Mouse (Mus musculus) kidney, postnatal 14 days (tissue): ENCODE data around the gene Tcaf2.

Experiments
- DNase-seq: peaks from one replicate; pipeline ENCODE4 v3.0.0; 2022; ENCODE audit warnings: mixed read lengths

Gene Tcaf2

GRCm38 (mm10) chr6:42644912-42645549 is at the start of gene Tcaf2:
Gene Tcaf2, minus strand, starts transcription at chr6:42645254.
- DNase-seq = peak; percentile 93

- peak; percentile 90 for DNase-seq
These were observed 47.6 kb upstream of the Tcaf2 start for GRCm38 (mm10) chr6:42692517-42693190.

GRCm38 (mm10) chr6:42692154-42692516 is 47.1 kb upstream of the Tcaf2 start:
- peak; percentile 91 for DNase-seq

- DNase-seq = no peak
These were observed 44.7 kb upstream of the Tcaf2 start for GRCm38 (mm10) chr6:42689761-42690160.

GRCm38 (mm10) chr6:42687907-42688306 is 42.9 kb upstream of the Tcaf2 start:
- no peak for DNase-seq

GRCm38 (mm10) chr6:42680077-42680476 is 35.0 kb upstream of the Tcaf2 start:
- no peak for DNase-seq

- no peak for DNase-seq
These were observed 31.0 kb upstream of the Tcaf2 start for GRCm38 (mm10) chr6:42676011-42676410.

GRCm38 (mm10) chr6:42671767-42672166 is 26.7 kb upstream of the Tcaf2 start:
- DNase-seq = no peak

GRCm38 (mm10) chr6:42667722-42668121 is 22.7 kb upstream of the Tcaf2 start:
- no peak for DNase-seq

- no peak for DNase-seq
These were observed 16.7 kb upstream of the Tcaf2 start for GRCm38 (mm10) chr6:42661739-42662138.

- DNase-seq = no peak
These were observed 10.7 kb downstream of the Tcaf2 start for GRCm38 (mm10) chr6:42634393-42634792.

GRCm38 (mm10) chr6:42631395-42631794 is 13.7 kb downstream of the Tcaf2 start:
- DNase-seq = no peak

- no peak for DNase-seq
These were observed 28.1 kb downstream of the Tcaf2 start for GRCm38 (mm10) chr6:42616904-42617303.

GRCm38 (mm10) chr6:42612218-42612617 is 32.8 kb downstream of the Tcaf2 start:
- peak; percentile 3 for DNase-seq

- DNase-seq = no peak
These were observed 34.0 kb downstream of the Tcaf2 start for GRCm38 (mm10) chr6:42610954-42611522.

- DNase-seq = no peak
These were observed 47.5 kb downstream of the Tcaf2 start, which contains the start of gene Tcaf3 for GRCm38 (mm10) chr6:42597592-42597991. Gene Tcaf3, minus strand, starts transcription at chr6:42597692.

GRCm38 (mm10) chr6:42593138-42593882 is 51.7 kb downstream of the Tcaf2 start:
- no peak for DNase-seq

- DNase-seq = no peak
These were observed 58.5 kb downstream of the Tcaf2 start for GRCm38 (mm10) chr6:42586569-42586968.

- peak; percentile 59 for DNase-seq
These were observed 61.6 kb downstream of the Tcaf2 start for GRCm38 (mm10) chr6:42583488-42583872.

- DNase-seq = no peak
These were observed 62.1 kb downstream of the Tcaf2 start for GRCm38 (mm10) chr6:42582741-42583487.

- DNase-seq = no peak
These were observed 66.4 kb downstream of the Tcaf2 start for GRCm38 (mm10) chr6:42578678-42579077.

- no peak for DNase-seq
These were observed 67.6 kb downstream of the Tcaf2 start for GRCm38 (mm10) chr6:42577433-42577832.
